Mouse (Mus musculus): Measurements from ENCODE around the gene Adam1a. TPM values are rescaled to one million over a fixed set of nuclear protein-coding genes. Genes with fewer than 3 reads are reported as not detected.

Adam1a gene
- polyA plus RNA-seq, 1 experiment: 3.0 TPM

- Histone ChIP-seq H3K4me3 (ENCODE audit: insufficient read depth, low read length) (no peak overlapping the region), H3K4me1 (ENCODE audit: control insufficient read depth, insufficient read depth, low read length) (no peaks in the 10 kb centered on the region), H3K27ac (ENCODE audit: insufficient read depth, low read depth, low read length) (no peak overlapping the region)
- no peak for TF ChIP-seq CTCF (IDR thresholded peaks at IDR 0.05; ENCODE audit: low read depth, low read length)
- TF ChIP-seq POLR2A (IDR thresholded peaks at IDR 0.05; ENCODE audit: borderline replicate concordance, low read depth, low read length): no peak
These were observed 24.7 kb upstream of the Adam1a start for GRCm38 (mm10) chr5:121569881-121570420.

DNA sequence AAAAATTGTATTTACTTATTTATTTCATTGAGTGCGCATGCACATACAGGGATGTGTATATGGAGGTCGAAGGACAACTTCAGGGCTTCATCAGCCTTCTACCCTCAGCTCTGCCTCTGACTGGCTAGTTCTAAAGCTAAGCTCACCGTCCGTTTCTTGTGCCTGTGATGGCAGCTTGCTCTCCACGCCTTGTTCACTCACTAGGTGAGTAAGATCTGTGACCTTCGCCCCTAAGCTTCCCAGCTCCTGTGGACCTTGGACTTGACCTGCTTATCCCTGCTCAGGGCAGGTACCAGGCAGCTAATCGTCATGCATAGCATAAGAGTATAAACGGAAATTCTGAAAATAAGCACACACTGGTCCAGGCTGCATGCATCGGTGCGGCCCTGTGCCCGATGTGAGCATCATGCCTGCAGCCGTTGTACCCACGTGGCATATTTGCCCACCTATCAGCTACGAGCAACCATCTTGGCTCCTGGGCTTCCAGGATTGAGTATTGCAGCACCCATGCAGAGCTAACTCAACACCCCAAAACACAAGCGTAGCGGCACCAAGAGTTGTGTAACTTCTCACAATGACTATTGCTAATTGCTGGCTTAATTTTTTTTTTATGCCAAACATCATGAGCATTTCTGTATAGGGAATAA lies 20.9 kb upstream of the Adam1a start:
- Histone ChIP-seq H3K4me1 (ENCODE audit: control insufficient read depth, insufficient read depth, low read length) (0 out of 2 replicates have a peak, but pooled peaks cover 3% of the 10 kb centered on the region), H3K4me3 (ENCODE audit: insufficient read depth, low read length) (no peak overlapping the region), H3K27ac (ENCODE audit: insufficient read depth, low read depth, low read length) (no peak overlapping the region)
- TF ChIP-seq POLR2A (IDR thresholded peaks at IDR 0.05; ENCODE audit: borderline replicate concordance, low read depth, low read length) (no peak), CTCF (IDR thresholded peaks at IDR 0.05; ENCODE audit: low read depth, low read length) (no peak)

DNA sequence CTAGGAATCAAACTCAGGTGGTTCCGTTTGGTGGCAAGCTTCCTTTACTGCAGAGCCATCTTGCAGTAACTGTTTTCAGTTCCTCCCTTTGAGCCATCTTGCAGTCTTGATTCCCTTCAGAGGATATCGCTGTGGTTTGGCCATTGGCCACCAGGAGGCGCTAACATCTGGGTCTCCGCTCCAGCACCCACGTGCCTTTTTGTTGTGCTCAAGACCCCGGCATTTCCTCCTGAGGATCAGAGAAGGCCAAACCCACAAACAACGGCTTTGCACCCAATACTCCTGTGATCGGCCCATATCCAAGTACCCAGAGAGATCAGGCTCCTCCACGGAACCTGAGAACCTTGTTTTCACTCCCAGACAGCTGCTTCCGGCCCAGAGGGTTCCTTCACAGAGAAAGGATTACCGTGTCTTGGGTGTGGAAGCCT lies 19.2 kb upstream of the Adam1a start:
- H3K4me1 ChIP-seq (ENCODE audit: control insufficient read depth, insufficient read depth, low read length): 0 out of 2 replicates have a peak, but pooled peaks cover 3% of the 10 kb centered on the region
- 0 out of 2 replicates have a peak overlapping the region, but pooled peaks have one; percentile 7 for H3K4me3 ChIP-seq (ENCODE audit: insufficient read depth, low read length)
- TF ChIP-seq CTCF (IDR thresholded peaks at IDR 0.05; ENCODE audit: low read depth, low read length) (peak; percentile 98), POLR2A (IDR thresholded peaks at IDR 0.05; ENCODE audit: borderline replicate concordance, low read depth, low read length) (no peak)
- no peak overlapping the region for H3K27ac ChIP-seq (ENCODE audit: insufficient read depth, low read depth, low read length)

DNA sequence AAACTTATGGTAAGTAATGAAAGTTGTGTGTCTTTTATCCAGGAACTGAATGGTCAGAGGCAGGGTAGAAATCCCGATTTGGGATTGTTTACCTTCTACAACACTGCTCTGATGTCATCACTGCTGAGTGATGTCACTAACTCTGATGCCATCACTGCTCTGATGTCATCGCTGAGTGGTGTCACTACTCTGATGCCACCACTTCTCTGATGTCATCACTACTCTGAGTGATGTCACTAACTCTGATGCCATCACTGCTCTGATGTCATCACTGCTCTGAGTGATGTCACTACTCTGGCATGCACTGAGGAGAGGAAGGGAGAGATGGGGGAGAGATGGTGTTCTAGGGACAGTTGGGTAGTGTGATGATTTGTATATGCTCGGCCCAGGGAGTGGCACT lies 17.2 kb upstream of the Adam1a start:
- 0 out of 2 replicates have a peak, but pooled peaks cover 3% of the 10 kb centered on the region for H3K4me1 ChIP-seq (ENCODE audit: control insufficient read depth, insufficient read depth, low read length)
- H3K4me3 ChIP-seq (ENCODE audit: insufficient read depth, low read length): no peak overlapping the region
- no peak overlapping the region for H3K27ac ChIP-seq (ENCODE audit: insufficient read depth, low read depth, low read length)
- TF ChIP-seq CTCF (IDR thresholded peaks at IDR 0.05; ENCODE audit: low read depth, low read length) (no peak), POLR2A (IDR thresholded peaks at IDR 0.05; ENCODE audit: borderline replicate concordance, low read depth, low read length) (no peak)

GRCm38 (mm10) chr5:121549196-121549595 lies 3.9 kb upstream of the Adam1a start:
- H3K4me3 ChIP-seq (ENCODE audit: insufficient read depth, low read length): no peak overlapping the region
- TF ChIP-seq CTCF (IDR thresholded peaks at IDR 0.05; ENCODE audit: low read depth, low read length): no peak
- no peak for TF ChIP-seq POLR2A (IDR thresholded peaks at IDR 0.05; ENCODE audit: borderline replicate concordance, low read depth, low read length)
- no peak overlapping the region for H3K27ac ChIP-seq (ENCODE audit: insufficient read depth, low read depth, low read length)
- H3K4me1 ChIP-seq (ENCODE audit: control insufficient read depth, insufficient read depth, low read length): peaks cover 7% of the 10 kb centered on the region

DNA sequence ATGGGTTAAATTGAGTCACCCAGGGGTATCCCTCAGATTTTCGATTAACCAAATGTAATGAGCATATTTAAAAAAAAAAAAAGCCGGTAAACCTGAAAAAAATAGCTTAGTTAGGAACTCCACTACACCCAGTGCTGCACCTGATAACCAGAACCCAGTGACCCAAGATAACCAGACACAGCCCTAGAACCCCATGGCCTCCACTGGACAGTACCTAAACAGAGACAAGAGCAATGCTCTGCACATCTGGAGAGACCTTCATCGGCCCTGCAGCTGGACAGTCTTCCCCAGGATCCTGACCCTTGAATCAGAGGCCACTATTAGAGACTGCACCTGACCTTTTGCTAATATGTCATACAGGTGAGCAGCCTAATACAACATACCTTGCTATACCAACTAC lies 1.8 kb upstream of the Adam1a start:
- H3K27ac ChIP-seq (ENCODE audit: insufficient read depth, low read depth, low read length): no peak overlapping the region
- peaks cover 18% of the 10 kb centered on the region for H3K4me1 ChIP-seq (ENCODE audit: control insufficient read depth, insufficient read depth, low read length)
- no peak overlapping the region for H3K4me3 ChIP-seq (ENCODE audit: insufficient read depth, low read length)
- TF ChIP-seq POLR2A (IDR thresholded peaks at IDR 0.05; ENCODE audit: borderline replicate concordance, low read depth, low read length): no peak
- TF ChIP-seq CTCF (IDR thresholded peaks at IDR 0.05; ENCODE audit: low read depth, low read length): no peak

- TF ChIP-seq POLR2A (IDR thresholded peaks at IDR 0.05; ENCODE audit: borderline replicate concordance, low read depth, low read length): no peak
- no peak for TF ChIP-seq CTCF (IDR thresholded peaks at IDR 0.05; ENCODE audit: low read depth, low read length)
- peak overlapping the region; percentile 79 for H3K4me3 ChIP-seq (ENCODE audit: insufficient read depth, low read length)
- H3K4me1 ChIP-seq (ENCODE audit: control insufficient read depth, insufficient read depth, low read length): peaks cover 18% of the 10 kb centered on the region
- 0 out of 2 replicates have a peak overlapping the region, but pooled peaks have one; percentile 43 for H3K27ac ChIP-seq (ENCODE audit: insufficient read depth, low read depth, low read length)
These were observed 1.2 kb upstream of the Adam1a start for GRCm38 (mm10) chr5:121546530-121546895.

GRCm38 (mm10) chr5:121545793-121546529 lies 679 bp upstream of the Adam1a start, which contains the start of gene Mapkapk5:
Gene Mapkapk5 (minus strand): TSS chr5:121545905.
- peak within 1 kb of the TSS; percentile 79 for H3K4me3 ChIP-seq (ENCODE audit: insufficient read depth, low read length)
- peak within 1 kb of the TSS; percentile 83 for H3K27ac ChIP-seq (ENCODE audit: insufficient read depth, low read depth, low read length)
- TF ChIP-seq CTCF (IDR thresholded peaks at IDR 0.05; ENCODE audit: low read depth, low read length) (no peak), POLR2A (IDR thresholded peaks at IDR 0.05; ENCODE audit: borderline replicate concordance, low read depth, low read length) (no peak)
- H3K4me1 ChIP-seq (ENCODE audit: control insufficient read depth, insufficient read depth, low read length): peaks cover 18% of the 10 kb centered on the region

- Histone ChIP-seq H3K4me1 (ENCODE audit: control insufficient read depth, insufficient read depth, low read length) (peaks cover 18% of the 10 kb centered on the region), H3K27ac (ENCODE audit: insufficient read depth, low read depth, low read length) (no peak overlapping the region), H3K4me3 (ENCODE audit: insufficient read depth, low read length) (no peak overlapping the region)
- no peak for TF ChIP-seq CTCF (IDR thresholded peaks at IDR 0.05; ENCODE audit: low read depth, low read length)
- TF ChIP-seq POLR2A (IDR thresholded peaks at IDR 0.05; ENCODE audit: borderline replicate concordance, low read depth, low read length): no peak
These were observed 1.9 kb downstream of the Adam1a start for GRCm38 (mm10) chr5:121543370-121543769.

DNA sequence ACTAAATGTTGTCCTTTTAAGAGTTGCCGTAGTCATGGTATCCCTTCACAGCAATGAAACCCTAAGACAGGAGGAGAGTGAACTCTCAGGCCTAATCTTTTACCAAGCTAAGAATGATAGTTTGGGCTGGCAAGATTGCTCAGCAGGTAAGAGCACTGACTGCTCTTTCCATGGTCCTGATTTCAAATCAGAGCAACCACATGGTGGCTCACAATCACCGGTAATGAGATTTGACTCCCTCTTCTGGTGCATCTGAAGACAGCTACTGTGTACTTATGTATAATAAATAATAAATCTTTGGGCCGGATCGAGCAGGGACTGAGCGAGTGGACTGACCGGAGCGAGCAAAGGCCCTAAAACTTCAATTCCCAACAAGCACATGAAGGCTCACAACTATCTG lies 4.0 kb downstream of the Adam1a start:
- Histone ChIP-seq H3K4me3 (ENCODE audit: insufficient read depth, low read length) (no peak overlapping the region), H3K4me1 (ENCODE audit: control insufficient read depth, insufficient read depth, low read length) (peaks cover 18% of the 10 kb centered on the region), H3K27ac (ENCODE audit: insufficient read depth, low read depth, low read length) (no peak overlapping the region)
- no peak for TF ChIP-seq POLR2A (IDR thresholded peaks at IDR 0.05; ENCODE audit: borderline replicate concordance, low read depth, low read length)
- no peak for TF ChIP-seq CTCF (IDR thresholded peaks at IDR 0.05; ENCODE audit: low read depth, low read length)

Data from bone marrow macrophage, adult 2 months (primary cell).